Mouse (Mus musculus): ENCODE measurements around the gene Lrig2.

The Lrig2 gene

DNA sequence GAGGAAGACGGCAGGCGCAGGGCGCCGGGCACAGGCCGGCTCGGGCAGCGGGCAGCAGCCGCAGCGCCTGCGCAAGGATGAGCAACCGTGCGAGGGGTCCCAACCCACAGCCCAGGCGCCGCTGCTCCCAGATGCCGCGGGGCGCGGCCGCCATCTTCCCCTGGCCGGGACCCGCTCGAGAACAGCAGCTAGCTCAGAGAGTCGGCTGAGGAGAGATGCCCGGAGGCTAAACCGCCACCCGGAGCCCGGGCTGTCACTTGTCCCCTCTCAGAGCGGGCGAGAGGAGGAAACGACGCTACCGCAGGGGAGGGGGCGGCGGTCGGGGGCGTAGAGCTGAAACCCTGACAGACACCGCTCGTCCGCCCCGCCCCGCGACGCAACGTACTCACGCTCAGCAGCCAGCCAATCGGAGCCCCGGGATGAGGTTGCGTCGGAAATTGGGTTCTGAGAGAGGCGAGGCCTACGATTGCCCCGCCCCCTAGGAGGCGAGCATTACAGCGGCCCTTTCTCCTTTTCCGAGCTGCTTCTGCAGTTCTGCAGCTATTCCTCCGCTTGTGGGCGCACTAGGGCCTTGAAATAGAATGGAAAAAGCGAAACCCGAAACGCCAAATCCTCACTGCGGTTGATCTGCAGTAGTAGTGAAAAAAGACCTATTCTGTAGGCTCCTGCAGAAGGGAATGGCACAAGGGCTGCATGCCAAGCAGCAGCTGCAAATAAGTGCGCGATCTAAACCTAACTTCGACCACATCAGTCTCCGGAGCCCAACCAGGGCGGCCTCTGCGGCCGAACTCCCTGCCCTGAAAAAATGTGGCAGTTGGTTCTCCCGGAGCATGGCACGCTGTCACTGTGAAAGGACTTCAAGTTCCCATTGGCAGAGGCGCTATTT lies at the start of gene Lrig2:
TSS of gene Lrig2 (minus strand) at position 381 of the 886 bp plus-strand sequence.
- peak; percentile 97 to 98 for DNase-seq

DNA sequence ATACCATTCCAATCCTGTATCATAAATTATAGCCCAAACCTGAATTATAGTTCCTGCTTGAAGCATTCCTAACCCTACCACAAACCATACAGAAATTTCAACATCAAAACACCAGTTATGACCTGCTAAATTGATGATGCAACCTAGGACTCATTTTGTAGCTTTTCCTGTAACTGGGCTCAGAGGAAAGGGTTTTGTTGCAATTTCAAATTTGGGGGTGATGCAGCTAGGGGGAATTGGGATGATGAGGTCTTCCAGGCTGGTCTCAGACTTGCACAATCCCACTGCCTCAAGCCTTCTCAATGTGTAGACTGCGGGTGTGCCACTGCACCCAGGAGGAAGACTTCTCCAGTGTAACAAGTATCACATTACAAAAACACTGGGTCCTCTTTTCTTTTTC lies 44.9 kb upstream of the Lrig2 start:
- no peak for DNase-seq

DNA sequence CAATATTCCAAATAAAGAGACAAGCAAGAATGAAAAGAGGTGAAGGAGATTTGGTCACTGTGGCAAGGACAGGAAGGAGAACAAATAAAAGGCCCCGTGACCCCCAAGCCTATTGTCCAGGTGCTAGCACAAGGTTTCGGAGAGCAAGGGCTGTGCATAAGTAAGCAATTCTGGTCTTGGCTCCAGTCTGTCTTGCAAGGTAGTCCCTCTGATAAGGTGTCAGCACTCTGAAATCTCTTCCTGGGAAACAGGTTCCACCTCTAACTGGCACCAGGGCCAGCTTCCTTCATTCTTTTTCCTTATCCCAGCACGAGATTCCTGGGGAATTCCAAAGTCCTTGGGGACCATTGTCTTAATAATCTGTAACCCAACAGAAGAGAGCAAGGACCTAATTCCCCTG lies 38.9 kb upstream of the Lrig2 start:
- DNase-seq = no peak

GRCm38 (mm10) chr3:104548367-104549087 lies 36.8 kb upstream of the Lrig2 start:
- DNase-seq = no peak

- no peak for DNase-seq
These were observed 32.1 kb upstream of the Lrig2 start for GRCm38 (mm10) chr3:104543825-104544224.

GRCm38 (mm10) chr3:104542065-104542429 lies 30.3 kb upstream of the Lrig2 start:
- DNase-seq = no peak

GRCm38 (mm10) chr3:104541139-104542064 lies 29.7 kb upstream of the Lrig2 start:
- peak; percentile 28 to 44 for DNase-seq

DNA sequence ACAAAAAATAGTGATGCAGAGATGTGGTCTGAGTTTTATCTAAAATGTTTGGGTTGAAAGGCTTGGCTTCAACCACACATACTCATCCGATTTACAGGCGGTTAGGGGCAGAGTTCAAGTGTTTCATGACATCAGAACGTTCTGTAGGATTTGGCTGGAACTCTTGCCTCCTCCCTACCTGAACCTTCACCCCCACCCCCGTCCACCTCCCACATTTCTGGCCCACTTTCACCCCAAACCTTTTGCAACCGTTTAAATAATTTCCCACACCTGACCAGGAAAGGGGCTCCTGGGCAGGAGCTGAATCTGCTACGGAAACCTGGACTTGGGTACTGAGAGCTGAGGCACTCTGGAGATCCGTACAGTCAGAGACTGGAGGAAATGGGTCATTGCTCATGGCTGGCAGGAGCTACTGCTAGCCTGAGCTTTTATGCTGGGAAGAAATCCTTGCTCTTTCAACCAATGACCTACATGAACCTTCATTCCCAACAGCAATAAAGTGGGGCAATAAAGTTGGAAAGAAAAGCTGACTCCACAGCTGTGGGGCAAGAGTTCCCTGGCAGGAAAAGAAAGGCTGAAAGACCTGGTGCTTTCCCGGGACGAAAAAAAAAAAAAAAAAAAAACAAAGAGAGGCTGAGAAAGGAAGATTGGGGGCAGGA lies 28.9 kb upstream of the Lrig2 start:
- DNase-seq = no peak

DNA sequence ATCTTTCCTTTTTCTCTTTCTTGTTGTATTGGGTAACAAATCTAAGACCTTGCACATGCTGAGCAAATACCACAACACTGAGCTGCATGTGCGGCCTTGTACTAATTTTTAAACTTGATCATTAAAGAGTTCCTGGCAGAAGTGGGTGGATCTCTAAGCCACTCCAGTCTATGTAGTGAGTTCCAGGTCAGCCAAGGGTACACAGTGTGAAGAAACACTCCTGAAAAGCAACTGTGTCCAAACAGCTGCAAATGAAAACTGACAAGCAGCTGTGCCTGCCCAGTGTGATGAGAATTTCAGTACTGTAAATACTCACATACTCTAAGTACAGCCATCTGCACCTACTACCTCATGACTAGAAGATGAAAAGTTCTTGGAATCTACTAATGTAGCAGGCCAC lies 21.5 kb upstream of the Lrig2 start:
- no peak for DNase-seq

DNA sequence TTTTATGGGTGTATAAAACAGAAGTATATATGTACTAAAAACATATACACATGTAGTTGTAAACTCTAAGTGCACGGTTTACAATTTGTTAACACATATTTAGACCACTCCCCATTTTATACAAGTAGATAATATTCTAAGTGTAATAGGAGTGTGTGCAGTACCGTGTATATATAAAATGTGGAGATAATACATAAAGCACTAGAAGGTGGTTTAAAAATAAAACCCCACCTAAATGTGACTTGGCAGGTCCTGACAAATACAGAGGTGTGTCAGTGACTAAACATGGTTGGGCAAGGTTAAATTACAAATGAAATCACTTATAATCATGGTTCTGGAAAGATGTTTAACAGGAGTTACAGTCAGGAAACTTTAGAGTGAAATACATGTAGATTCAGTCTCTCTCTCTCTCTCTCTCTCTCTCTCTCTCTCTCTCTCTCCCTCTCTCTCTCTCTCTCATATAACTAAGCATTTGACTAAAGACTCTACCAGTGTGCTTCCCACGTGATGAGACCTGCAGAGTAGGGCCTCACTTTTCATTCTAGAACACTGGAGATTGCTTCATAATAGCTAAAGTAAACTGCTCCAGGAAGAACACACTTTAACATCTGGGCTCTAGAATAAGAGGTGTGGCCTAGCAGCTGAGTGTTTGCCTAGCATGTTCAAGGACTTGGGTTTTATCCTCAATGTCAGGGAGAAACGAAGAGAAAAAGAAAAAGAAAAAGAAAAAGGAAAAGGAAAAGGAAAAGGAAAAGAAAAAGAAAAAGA lies 14.6 kb upstream of the Lrig2 start:
- no peak for DNase-seq

GRCm38 (mm10) chr3:104525516-104525915 lies 13.8 kb upstream of the Lrig2 start:
- DNase-seq = no peak

DNA sequence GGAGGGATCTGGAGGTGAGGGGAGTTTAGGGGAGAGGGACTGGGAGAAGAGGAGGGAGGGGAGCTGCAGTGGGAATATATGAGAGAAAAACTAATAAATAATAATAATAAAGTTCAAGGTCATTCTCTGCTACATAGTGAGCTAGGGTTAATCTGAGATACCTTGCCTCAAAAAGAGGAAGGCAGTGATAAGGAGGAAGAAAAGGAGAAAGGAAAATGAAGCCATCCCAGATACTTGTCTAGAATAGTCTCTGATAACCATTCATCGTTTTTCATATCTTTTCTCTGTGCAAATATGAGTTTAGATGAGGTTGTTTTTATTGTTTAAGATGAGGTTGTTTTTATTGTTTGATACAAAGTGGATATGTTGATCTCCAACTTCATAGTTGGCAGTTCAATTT lies 13.3 kb upstream of the Lrig2 start:
- no peak for DNase-seq

DNA sequence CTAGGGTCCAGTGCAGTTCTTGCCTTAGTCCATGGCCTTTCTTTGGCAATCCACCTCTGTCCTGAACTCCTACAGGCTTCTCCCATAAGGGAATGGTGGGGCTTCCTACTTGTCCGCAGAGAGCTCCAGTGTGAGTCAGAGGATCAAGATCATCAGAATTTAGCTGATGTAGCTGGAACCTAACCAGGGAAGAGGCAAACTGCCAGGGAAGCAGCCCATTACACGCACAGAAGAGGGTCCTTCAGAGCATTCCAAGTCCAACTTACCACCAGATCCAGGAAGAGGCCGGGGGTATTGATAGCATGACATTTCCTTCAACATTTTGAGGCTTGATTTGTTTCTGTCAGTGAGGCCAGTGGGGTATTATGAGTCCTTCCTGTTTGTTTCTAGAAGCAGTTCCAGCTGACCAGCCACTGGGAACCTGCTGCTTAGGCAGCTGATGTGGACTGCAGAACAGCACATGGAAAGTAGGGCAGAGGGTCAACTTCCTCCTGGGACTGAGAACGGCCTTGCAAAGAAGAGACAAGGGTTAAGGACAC lies 11.7 kb upstream of the Lrig2 start:
- peak; percentile 19 to 31 for DNase-seq

DNA sequence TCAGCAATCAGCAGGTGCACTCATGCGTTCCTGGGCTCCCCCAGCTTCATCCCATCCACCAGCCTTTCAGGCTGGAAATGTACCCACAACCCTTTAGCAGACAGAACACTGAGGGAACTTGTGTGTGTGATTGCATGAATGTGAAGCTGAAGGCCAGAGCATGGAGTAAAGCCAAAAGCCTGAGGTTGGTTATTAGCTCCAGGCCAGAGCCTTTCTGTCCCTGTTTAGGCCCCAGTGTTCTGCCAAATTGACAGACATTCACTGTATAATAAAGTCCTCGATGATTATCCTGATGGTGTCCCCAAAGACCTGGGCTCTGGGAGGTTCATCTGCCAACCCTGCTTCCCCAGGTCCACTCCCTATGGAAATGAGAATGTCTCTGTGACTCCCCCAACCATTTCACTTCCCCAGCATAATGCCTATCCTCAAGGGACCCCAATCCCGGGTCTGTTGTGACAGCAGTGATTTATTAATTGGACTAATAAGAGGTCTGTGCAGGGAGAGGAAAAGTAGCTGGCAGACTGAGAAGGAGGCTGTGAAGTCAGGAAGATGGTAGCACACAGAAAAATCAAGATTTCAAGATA lies 9.7 kb upstream of the Lrig2 start:
- DNase-seq = no peak

GRCm38 (mm10) chr3:104520471-104520870 lies 8.8 kb upstream of the Lrig2 start:
- DNase-seq = no peak

GRCm38 (mm10) chr3:104518931-104519330 lies 7.2 kb upstream of the Lrig2 start:
- DNase-seq = no peak

- DNase-seq = no peak
These were observed 6.7 kb upstream of the Lrig2 start for GRCm38 (mm10) chr3:104518411-104518810.

DNA sequence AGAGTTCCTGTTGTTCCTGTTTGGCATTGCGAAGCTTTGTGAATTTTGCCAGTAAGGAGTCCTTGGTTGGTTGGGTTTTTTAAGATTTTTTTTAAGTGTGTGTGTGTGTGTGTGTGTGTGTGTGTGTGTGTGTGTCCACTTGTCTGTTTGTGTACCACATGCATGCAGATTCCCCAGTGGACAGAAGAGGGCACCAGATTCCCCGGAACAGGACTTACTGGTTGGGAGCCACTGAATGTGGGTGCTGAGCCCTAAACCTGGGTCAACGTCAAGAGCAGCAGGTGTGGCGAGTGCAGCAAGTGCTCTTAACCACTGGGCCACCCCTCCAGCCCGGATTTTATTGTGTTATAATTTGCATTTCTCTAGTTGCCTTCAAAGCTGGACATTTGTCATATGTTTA lies 5.4 kb upstream of the Lrig2 start:
- no peak for DNase-seq

GRCm38 (mm10) chr3:104514510-104514909 lies 2.8 kb upstream of the Lrig2 start:
- no peak for DNase-seq

GRCm38 (mm10) chr3:104512424-104512748 lies 668 bp upstream of the Lrig2 start:
- DNase-seq = no peak

DNA sequence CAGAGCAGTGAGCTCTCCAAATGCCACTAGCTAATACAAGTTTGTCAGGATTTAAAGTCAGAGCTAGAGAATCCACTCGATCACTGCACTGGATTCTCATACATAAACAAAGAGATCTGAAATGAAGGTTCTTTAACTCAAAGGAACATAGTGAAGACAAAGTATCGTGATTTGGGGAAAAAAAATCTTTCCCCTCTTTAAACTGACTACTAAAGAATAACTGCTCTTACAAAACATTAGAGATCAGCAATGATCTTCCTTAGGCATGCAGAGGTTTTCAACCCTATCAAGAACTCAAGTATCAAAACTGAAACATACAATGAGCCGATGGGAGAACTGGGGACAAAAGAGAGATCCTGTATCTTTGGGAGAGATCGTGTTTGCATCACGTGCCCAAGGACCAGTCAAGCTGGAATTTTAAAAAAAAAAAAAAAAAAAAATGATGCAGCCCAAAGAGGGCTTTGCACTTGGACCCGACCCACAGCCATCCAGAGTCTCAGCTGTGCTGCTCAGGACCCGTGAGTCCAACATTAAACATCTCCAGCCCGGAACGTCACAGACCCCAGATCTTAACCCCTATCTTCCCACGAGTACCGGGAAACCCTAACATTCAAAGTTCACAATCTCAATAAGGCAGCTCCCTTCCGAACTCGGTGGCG lies 818 bp downstream of the Lrig2 start:
- DNase-seq = no peak
